25 mouse cellular contexts compared by ENCODE assay signal in genomic region chr11:73092877-73093276, GRCm38 (mm10). TPM values are rescaled to one million over a fixed set of nuclear protein-coding genes. Genes with fewer than 3 reads are reported as not detected.
DNase-seq lines count a peak whose midpoint lies in the region; ATAC-seq and TF ChIP-seq lines count a peak whose summit lies in the region.
"Had no signal": no experiment of that assay in that cellular context is flagged by ENCODE, and none has a peak within 500 bp of the region (broad histone marks: within the 10 kb centered on the region; RNA-seq: fewer than 3 reads in every experiment).

No protein-coding gene starts in this region.

- H3K9me3 ChIP-seq in liver, embryonic 11.5 days (ENCODE audit: control insufficient read depth, low read length), result no peaks in the 10 kb centered on the region
- no peaks in the 10 kb centered on the region for H3K9me3 ChIP-seq in liver, postnatal 0 days (ENCODE audit: low read length)
- H3K9me3 ChIP-seq: forebrain, embryonic 13.5 days; heart, embryonic 10.5 days; hindbrain, embryonic 15.5 days; kidney, embryonic 15.5 days; midbrain, embryonic 12.5 days; neural tube, embryonic 12.5 days had no signal

- no peak for TF ChIP-seq EP300 in liver, postnatal 0 days (IDR thresholded peaks at IDR 0.05; ENCODE audit: low read depth)

- no peaks in the 10 kb centered on the region for H3K4me1 ChIP-seq in liver, adult 2 months (ENCODE audit: control insufficient read depth, insufficient read depth, low read length)
- no peaks in the 10 kb centered on the region; the same call in 1 of the 2 replicates for H3K4me1 ChIP-seq in liver, embryonic 11.5 days (replicated peaks; ENCODE audit: control insufficient read depth, insufficient read depth, low read length)
- H3K4me1 ChIP-seq in bone marrow macrophage, adult 2 months (ENCODE audit: control insufficient read depth, insufficient read depth, low read length), result peaks cover 20% of the 10 kb centered on the region
- no peaks in the 10 kb centered on the region for H3K4me1 ChIP-seq in liver, postnatal 0 days (ENCODE audit: insufficient read depth)
- H3K4me1 ChIP-seq: hindbrain, embryonic 15.5 days; kidney, embryonic 15.5 days; neural tube, embryonic 12.5 days had no signal

- 74% methylated on average over 7 of the region's 7 CpGs for WGBS in liver, adult 2 months
- WGBS in liver, embryonic 11.5 days, result 56% methylated on average over 7 of the region's 7 CpGs
- 38% methylated on average over 7 of the region's 7 CpGs for WGBS in liver, postnatal 0 days (ENCODE audit: insufficient replicate concordance)

- TF ChIP-seq CTCF in liver, adult 2 months (IDR thresholded peaks at IDR 0.05; ENCODE audit: low read depth, low read length), result no peak
- TF ChIP-seq CTCF in bone marrow macrophage, adult 2 months (IDR thresholded peaks at IDR 0.05; ENCODE audit: low read depth, low read length), result no peak
- no peak for TF ChIP-seq CTCF in liver, postnatal 0 days (IDR thresholded peaks at IDR 0.05; ENCODE audit: low read depth)
- no peak for TF ChIP-seq CTCF in gastrocnemius, adult 2 months (IDR thresholded peaks at IDR 0.05)

- TF ChIP-seq POLR2A in liver, adult 2 months (IDR thresholded peaks at IDR 0.05; ENCODE audit: extremely low read depth, insufficient read depth, low read length), result no peak
- no peak for TF ChIP-seq POLR2A in bone marrow macrophage, adult 2 months (IDR thresholded peaks at IDR 0.05; ENCODE audit: borderline replicate concordance, low read depth, low read length)

- H3K79me2 ChIP-seq in liver, adult 2 months (ENCODE audit: control insufficient read depth, insufficient read depth, low read length), result no peaks in the 10 kb centered on the region

- no peak for ATAC-seq in liver, embryonic 11.5 days (replicated peaks; ENCODE audit: low FRiP score)
- ATAC-seq in liver, postnatal 0 days, result peak; percentile 56; the same call in 1 of the 2 replicates
- no peak for ATAC-seq in inflammation-experienced regulatory T-cells, adult 6 months
- ATAC-seq: forebrain, embryonic 13.5 days; intestine, postnatal 0 days had no signal

- no peaks in the 10 kb centered on the region for H3K27me3 ChIP-seq in liver, adult 2 months (ENCODE audit: control insufficient read depth, insufficient read depth, low read length)
- no peaks in the 10 kb centered on the region for H3K27me3 ChIP-seq in liver, embryonic 11.5 days (replicated peaks; ENCODE audit: control insufficient read depth, insufficient read depth, low read length)
- H3K27me3 ChIP-seq in liver, postnatal 0 days (ENCODE audit: insufficient read depth, low read length), result no peaks in the 10 kb centered on the region
- H3K27me3 ChIP-seq: forebrain, embryonic 13.5 days; hindbrain, embryonic 15.5 days; kidney, embryonic 15.5 days; midbrain, embryonic 12.5 days; neural tube, embryonic 12.5 days had no signal

- H3K9ac ChIP-seq in liver, adult 2 months (ENCODE audit: low read depth, low read length), result no peak overlapping the region
- no peak overlapping the region for H3K9ac ChIP-seq in liver, embryonic 11.5 days (ENCODE audit: low read depth, low read length)
- no peak overlapping the region for H3K9ac ChIP-seq in liver, postnatal 0 days (replicated peaks)
- H3K9ac ChIP-seq: forebrain, embryonic 13.5 days; hindbrain, embryonic 15.5 days; kidney, embryonic 15.5 days; lung, embryonic 14.5 days; midbrain, embryonic 12.5 days; neural tube, embryonic 12.5 days had no signal

- H3K36me3 ChIP-seq in liver, adult 2 months (ENCODE audit: control insufficient read depth, insufficient read depth, low read length), result no peaks in the 10 kb centered on the region
- H3K36me3 ChIP-seq in liver, embryonic 11.5 days (ENCODE audit: control insufficient read depth, insufficient read depth, low read length), result no peaks in the 10 kb centered on the region
- H3K36me3 ChIP-seq in liver, postnatal 0 days (replicated peaks; ENCODE audit: insufficient read depth, low read length), result no peaks in the 10 kb centered on the region
- H3K36me3 ChIP-seq: heart, embryonic 10.5 days; hindbrain, embryonic 15.5 days; kidney, embryonic 15.5 days; midbrain, embryonic 12.5 days; neural tube, embryonic 12.5 days had no signal

- intact Hi-C loops in gastrocnemius, adult 2 months (cut with DNase I), result no loop called here

- DNase-seq in liver, adult 2 months (ENCODE audit: extremely low read depth, low read depth, low spot score), result peak; percentile 26
- DNase-seq in liver, embryonic 11.5 days (ENCODE audit: low spot score), result no peak
- peak; percentile 41 for DNase-seq in 3T3-L1 (ENCODE audit: low read depth, low spot score)
- peak; percentile 13 for DNase-seq in liver, postnatal 0 days
- DNase-seq in gastrocnemius, adult 2 months, result no peak
- no peak for DNase-seq in embryo, embryonic 10.5 days (ENCODE audit: low spot score)
- DNase-seq: B cell, adult 2 months; cerebellum, adult 11 months; cerebellum, postnatal 14 days; heart, postnatal 4 days; kidney, postnatal 36 days; lung, embryonic 14.5 days; right cerebral cortex, postnatal 14 days; thymus, postnatal 36 days had no signal

- H3K4me2 ChIP-seq in liver, embryonic 11.5 days, result no peak overlapping the region
- no peak overlapping the region for H3K4me2 ChIP-seq in liver, postnatal 0 days (ENCODE audit: low read depth, low read length)
- H3K4me2 ChIP-seq: forebrain, embryonic 13.5 days; hindbrain, embryonic 15.5 days; kidney, embryonic 15.5 days; lung, embryonic 14.5 days; midbrain, embryonic 12.5 days; neural tube, embryonic 12.5 days had no signal

- H3K4me3 ChIP-seq in liver, adult 2 months (ENCODE audit: insufficient read depth, low read depth, low read length), result no peak overlapping the region
- no peak overlapping the region for H3K4me3 ChIP-seq in liver, embryonic 11.5 days (ENCODE audit: low read depth, low read length)
- H3K4me3 ChIP-seq in bone marrow macrophage, adult 2 months (ENCODE audit: insufficient read depth, low read length), result no peak overlapping the region
- no peak overlapping the region for H3K4me3 ChIP-seq in liver, postnatal 0 days (ENCODE audit: low read depth, low read length)
- no peak overlapping the region for H3K4me3 ChIP-seq in gastrocnemius, adult 2 months
- H3K4me3 ChIP-seq: forebrain, embryonic 13.5 days; heart, embryonic 10.5 days; hindbrain, embryonic 15.5 days; kidney, embryonic 15.5 days; midbrain, embryonic 12.5 days; neural tube, embryonic 12.5 days had no signal

- no peak overlapping the region for H3K27ac ChIP-seq in liver, adult 2 months (replicated peaks; ENCODE audit: insufficient read depth, low read depth, low read length)
- no peak overlapping the region for H3K27ac ChIP-seq in liver, embryonic 11.5 days (ENCODE audit: low read depth, low read length)
- H3K27ac ChIP-seq in bone marrow macrophage, adult 2 months (ENCODE audit: insufficient read depth, low read depth, low read length), result 0 out of 2 replicates have a peak overlapping the region, but pooled peaks have one; percentile 19
- no peak overlapping the region for H3K27ac ChIP-seq in liver, postnatal 0 days (ENCODE audit: low read depth)
- no peak overlapping the region for H3K27ac ChIP-seq in gastrocnemius, adult 2 months
- H3K27ac ChIP-seq: forebrain, embryonic 13.5 days; heart, embryonic 10.5 days; hindbrain, embryonic 15.5 days; kidney, embryonic 15.5 days; macrophage; midbrain, embryonic 12.5 days; neural tube, embryonic 12.5 days had no signal

RNA-seq across cellular contexts. Expression of gene Itgae, which starts 2.5 kb away (rescaled TPM):
- 0.18 and 0.27 TPM in 2 replicates for total RNA-seq in liver, adult 2 months (2014; rRNA removed)
- 0.17 and 0.19 TPM in 2 replicates for polyA plus RNA-seq in liver, adult 2 months (2012; rRNA removed)
- polyA plus RNA-seq in liver, embryonic 11.5 days (2014; fragmentation: Nextera tagmentation; extraction: Ambion mirVana), result 0.43 and 0.60 TPM in 2 replicates
- not detected in 2 replicates for polyA plus RNA-seq in bone marrow macrophage, adult 2 months (2012; ENCODE audit: insufficient read depth, insufficient read length, missing spikeins)
- polyA plus RNA-seq in liver, postnatal 0 days (2015; fragmentation: Nextera tagmentation; extraction: Ambion mirVana), result 0.24 and 0.33 TPM in 2 replicates
- 100 to 1,000 TPM in 2 of 3 experiments, 10 to 100 TPM in 1; 30.7 to 110 (median 101) TPM for polyA plus RNA-seq in inflammation-experienced regulatory T-cells, adult 6 months (2017; shearing (Covaris generic))
- under 1 TPM; 0.08 to 0.17 TPM for total RNA-seq in gastrocnemius, adult 2 months (2021)

RNA-seq across cellular contexts. Expression of gene Haspin, which starts 45.2 kb away (rescaled TPM):
- 0.55 and 0.60 TPM in 2 replicates for total RNA-seq in liver, adult 2 months (2014; rRNA removed)
- 0.12 and 0.26 TPM in 2 replicates for polyA plus RNA-seq in liver, adult 2 months (2012; rRNA removed)
- 24.2 and 25.1 TPM in 2 replicates for polyA plus RNA-seq in liver, embryonic 11.5 days (2014; fragmentation: Nextera tagmentation; extraction: Ambion mirVana)
- 8.7 and 9.0 TPM in 2 replicates for polyA plus RNA-seq in bone marrow macrophage, adult 2 months (2012; ENCODE audit: insufficient read depth, insufficient read length, missing spikeins)
- 4.6 and 5.3 TPM in 2 replicates for polyA plus RNA-seq in liver, postnatal 0 days (2015; fragmentation: Nextera tagmentation; extraction: Ambion mirVana)
- polyA plus RNA-seq in inflammation-experienced regulatory T-cells, adult 6 months (2017; shearing (Covaris generic)), result 10 to 100 TPM in 1 of 3 experiments, 1 to 10 TPM in 2; 6.7 to 11.1 (median 8.1) TPM
- total RNA-seq in gastrocnemius, adult 2 months (2021), result under 1 TPM in 1 of 2 experiments, not detected in 1; 0.08 TPM
- total RNA-seq: gastrocnemius, adult 8-10 months had no signal

RNA-seq across cellular contexts. Expression of gene Ncbp3, which starts 45.3 kb away (rescaled TPM):
- 3.7 and 3.8 TPM in 2 replicates for total RNA-seq in liver, adult 2 months (2014; rRNA removed)
- 1.3 TPM in 2 replicates for polyA plus RNA-seq in liver, adult 2 months (2012; rRNA removed)
- 11.1 and 11.8 TPM in 2 replicates for polyA plus RNA-seq in liver, embryonic 11.5 days (2014; fragmentation: Nextera tagmentation; extraction: Ambion mirVana)
- polyA plus RNA-seq in bone marrow macrophage, adult 2 months (2012; ENCODE audit: insufficient read depth, insufficient read length, missing spikeins), result 6.2 and 6.4 TPM in 2 replicates
- 2.7 TPM in 2 replicates for polyA plus RNA-seq in liver, postnatal 0 days (2015; fragmentation: Nextera tagmentation; extraction: Ambion mirVana)
- 10 to 100 TPM; 12.6 to 21.1 (median 19.4) TPM for polyA plus RNA-seq in inflammation-experienced regulatory T-cells, adult 6 months (2017; shearing (Covaris generic))
- total RNA-seq in gastrocnemius, adult 2 months (2021), result 1 to 10 TPM; 3.2 to 3.9 TPM

Comparison
In these comparisons a context has a peak if more than half of its experiments do, and no peak if none do; other contexts are left out.
1. DNase-seq: peak in liver, adult 2 months (single experiment), 3T3-L1 (single experiment) and liver, postnatal 0 days (single experiment); none in liver, embryonic 11.5 days (single experiment), gastrocnemius, adult 2 months (single experiment) and embryo, embryonic 10.5 days (single experiment).
2. RNA of gene Itgae, which starts 2.5 kb away (polyA plus RNA-seq): 30.7 to 110 TPM in inflammation-experienced regulatory T-cells, adult 6 months; 0.43 to 0.60 TPM in liver, embryonic 11.5 days, 0.24 to 0.33 TPM in liver, postnatal 0 days, 0.17 to 0.19 TPM in liver, adult 2 months and not detected in bone marrow macrophage, adult 2 months; every median in the first group is over 10 times any median in the second.